Mouse (Mus musculus) liver, postnatal 0 days (tissue): ENCODE results near the gene C87436.

ENCODE experiments used
- CTCF ChIP-seq: sonication (generic); IDR thresholded peaks from 2 replicates; pipeline ENCODE4 v1.5.1; 2016; ENCODE audit warnings: antibody characterized with exemption, low read depth
- EP300 ChIP-seq: IDR thresholded peaks from 2 replicates; pipeline ENCODE4 v1.6.1; 2016; ENCODE audit warnings: antibody characterized with exemption, low read depth, mild to moderate bottlenecking

DNA sequence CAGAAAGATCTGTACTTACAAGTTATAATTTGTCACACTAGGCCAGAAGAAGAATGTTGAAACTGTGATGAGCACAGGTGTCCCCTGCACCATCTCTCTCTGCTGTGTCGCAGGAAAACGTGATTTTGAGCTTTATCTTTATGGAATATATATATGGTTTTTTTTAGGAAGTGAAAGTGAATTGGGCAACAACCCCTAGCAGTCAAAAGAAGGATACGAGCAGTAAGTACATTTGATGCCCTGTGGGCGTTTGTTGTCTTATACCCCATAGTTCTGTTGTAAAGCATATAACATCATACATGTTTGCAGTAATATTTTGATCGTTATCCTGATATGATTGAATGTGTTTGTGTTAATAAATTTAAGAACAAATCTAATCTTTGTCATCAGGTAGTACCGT lies 19.5 kb upstream of the C87436 start:
- no peak for TF ChIP-seq CTCF
- TF ChIP-seq EP300, result no peak
